Mouse (Mus musculus) thymus, postnatal 14 days (tissue): ENCODE measurements around the gene Actg1.
A peak's percentile ranks its signal among the peaks of the same experiment; 100 is the strongest.

Source experiments
- DNase-seq: peaks from one replicate; pipeline ENCODE4 v3.0.0; 2021

Gene Actg1

GRCm38 (mm10) chr11:120344310-120344920 lies 3.9 kb downstream of the Actg1 start:
- DNase-seq = no peak

GRCm38 (mm10) chr11:120343519-120344309 lies 4.6 kb downstream of the Actg1 start:
- no peak for DNase-seq

- no peak for DNase-seq
These were observed 5.6 kb downstream of the Actg1 start for GRCm38 (mm10) chr11:120342656-120343160.

- no peak for DNase-seq
These were observed 6.7 kb downstream of the Actg1 start for GRCm38 (mm10) chr11:120341661-120342060.

GRCm38 (mm10) chr11:120339978-120340513 lies 8.3 kb downstream of the Actg1 start:
- no peak for DNase-seq

GRCm38 (mm10) chr11:120338786-120339185 lies 9.6 kb downstream of the Actg1 start:
- no peak for DNase-seq

GRCm38 (mm10) chr11:120337447-120337846 lies 10.9 kb downstream of the Actg1 start:
- no peak for DNase-seq

GRCm38 (mm10) chr11:120335431-120336021 lies 12.8 kb downstream of the Actg1 start:
- DNase-seq = no peak

- no peak for DNase-seq
These were observed 28.2 kb downstream of the Actg1 start for GRCm38 (mm10) chr11:120320156-120320555.

- DNase-seq = no peak
These were observed 29.0 kb downstream of the Actg1 start for GRCm38 (mm10) chr11:120319310-120319709.

GRCm38 (mm10) chr11:120317456-120317855 lies 30.9 kb downstream of the Actg1 start:
- DNase-seq = no peak

GRCm38 (mm10) chr11:120316690-120317254 lies 31.6 kb downstream of the Actg1 start:
- DNase-seq = peak; percentile 67

- peak; percentile 89 for DNase-seq
These were observed 32.3 kb downstream of the Actg1 start for GRCm38 (mm10) chr11:120315832-120316689.

- DNase-seq = no peak
These were observed 33.0 kb downstream of the Actg1 start for GRCm38 (mm10) chr11:120315416-120315761.

GRCm38 (mm10) chr11:120314721-120315415 lies 33.5 kb downstream of the Actg1 start:
- no peak for DNase-seq

- no peak for DNase-seq
These were observed 34.2 kb downstream of the Actg1 start for GRCm38 (mm10) chr11:120313906-120314685.

- no peak for DNase-seq
These were observed 36.3 kb downstream of the Actg1 start for GRCm38 (mm10) chr11:120312069-120312468.

GRCm38 (mm10) chr11:120311561-120311960 lies 36.8 kb downstream of the Actg1 start:
- DNase-seq = no peak

GRCm38 (mm10) chr11:120310813-120311312 lies 37.5 kb downstream of the Actg1 start:
- DNase-seq = peak; percentile 92
